Mouse (Mus musculus) kidney, adult 2 months (tissue): Measurements from ENCODE around the gene Fam229a. TPM values are rescaled to one million over a fixed set of nuclear protein-coding genes. Genes with fewer than 3 reads are reported as not detected.

Source experiments
- DNase-seq: peaks from one replicate; pipeline ENCODE4 v3.0.0; 2021
- H3K27ac ChIP-seq: fragments of 200-500 bp; 2 replicates; pipeline ENCODE4 v1.5.1; 2012; ENCODE audit warnings: low read depth, low read length, control low read depth, inconsistent platforms; ENCODE audit not compliant: insufficient read depth
- H3K27me3 ChIP-seq: fragments of 200-500 bp; replicated peaks from 2 replicates; pipeline ENCODE4 v1.6.1; 2012; ENCODE audit warnings: mild to moderate bottlenecking, moderate library complexity, low read length, inconsistent platforms; ENCODE audit not compliant: control insufficient read depth, insufficient read depth
- H3K36me3 ChIP-seq: fragments of 200-500 bp; 2 replicates; pipeline ENCODE4 v1.6.1; 2012; ENCODE audit warnings: mild to moderate bottlenecking, moderate library complexity, low read length, inconsistent platforms; ENCODE audit not compliant: control insufficient read depth, insufficient read depth
- H3K4me1 ChIP-seq: fragments of 200-500 bp; 2 replicates; pipeline ENCODE4 v1.6.1; 2011; ENCODE audit warnings: low read length; ENCODE audit not compliant: control insufficient read depth, insufficient read depth
- H3K4me3 ChIP-seq: fragments of 200-500 bp; 2 replicates; pipeline ENCODE4 v1.5.1; 2011; ENCODE audit warnings: mild to moderate bottlenecking, low read depth, low read length, control low read depth; ENCODE audit not compliant: insufficient read depth
- CTCF ChIP-seq: fragments of 200-500 bp; conservative IDR thresholded peaks from 2 replicates; pipeline ENCODE4 v1.5.1; 2011; ENCODE audit warnings: low read depth, mild to moderate bottlenecking, control low read depth, low read length, moderate library complexity, mixed read lengths; ENCODE audit not compliant: insufficient read depth, insufficient read length
- POLR2A ChIP-seq: fragments of 200-500 bp; IDR thresholded peaks from one replicate; pipeline ENCODE4 v1.6.1; 2011; ENCODE audit warnings: low read depth, low read length, control low read depth
- WGBS: fragments of 180-500 bp; shearing (Covaris S2); methylation state at CpG from one replicate; pipeline ENCODE4 v1.1.7; 2018; 5-methylcytosine and 5-hydroxymethylcytosine counted together
- polyA plus RNA-seq: library from polyadenylated mRNA; depleted of rRNA; stranded (reverse); fragments of >200 nt; gene quantifications from 2 replicates; pipeline ENCODE4 v1.2.3, GENCODE M21; 2012

The Fam229a gene
- polyA plus RNA-seq, 1 experiment: 0.94 TPM

DNA sequence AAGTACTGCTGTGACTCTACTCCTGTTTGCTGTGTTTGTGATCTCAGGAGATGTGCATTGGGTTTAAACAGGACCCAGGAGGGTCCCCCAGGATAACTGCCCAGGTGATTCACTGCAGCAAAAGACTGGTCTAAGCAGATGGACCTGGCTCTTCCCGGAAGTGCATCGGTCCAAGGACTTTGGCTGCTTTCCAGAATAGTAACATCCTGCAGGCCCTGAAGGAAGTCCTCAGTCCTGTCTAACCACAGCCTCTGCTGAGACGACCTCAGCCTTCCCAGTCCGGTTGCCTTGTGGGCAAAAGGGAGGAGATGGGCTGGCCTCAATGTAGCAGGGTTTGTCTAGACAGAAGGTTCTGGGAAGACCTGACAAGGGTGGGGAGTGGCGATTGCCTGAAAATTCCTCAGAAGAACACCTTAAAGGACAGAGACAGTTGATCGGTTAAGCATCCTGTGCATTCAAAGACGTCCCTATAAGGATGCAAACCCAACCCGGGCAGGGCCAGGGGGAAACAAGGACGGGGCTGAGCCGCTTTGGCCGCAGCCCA is 12.0 kb downstream of the Fam229a start:
- no peak overlapping the region for H3K4me3 ChIP-seq
- no peaks in the 10 kb centered on the region; the same call in 1 of the 2 replicates for H3K4me1 ChIP-seq
- TF ChIP-seq POLR2A: no peak
- H3K36me3 ChIP-seq: no peaks in the 10 kb centered on the region
- no peaks in the 10 kb centered on the region for H3K27me3 ChIP-seq
- peak; percentile 53 for DNase-seq
- H3K27ac ChIP-seq: no peak overlapping the region
- WGBS: 63% methylated on average over 11 of the region's 11 CpGs

- no peak overlapping the region for H3K27ac ChIP-seq
- H3K4me1 ChIP-seq: no peaks in the 10 kb centered on the region; the same call in 1 of the 2 replicates
- no peak overlapping the region for H3K4me3 ChIP-seq
- no peak for DNase-seq
- H3K36me3 ChIP-seq: no peaks in the 10 kb centered on the region
- TF ChIP-seq CTCF: no peak
- no peak for TF ChIP-seq POLR2A
- 91% methylated on average over 3 of the region's 3 CpGs for WGBS
- H3K27me3 ChIP-seq: no peaks in the 10 kb centered on the region
These were observed 14.5 kb downstream of the Fam229a start for GRCm38 (mm10) chr4:129505511-129505910.

- Histone ChIP-seq H3K36me3 (no peaks in the 10 kb centered on the region), H3K27ac (no peak overlapping the region), H3K27me3 (no peaks in the 10 kb centered on the region), H3K4me1 (no peaks in the 10 kb centered on the region), H3K4me3 (no peak overlapping the region)
- WGBS: 69% methylated on average over 9 of the region's 10 CpGs
- no peak for DNase-seq
- no peak for TF ChIP-seq CTCF
- no peak for TF ChIP-seq POLR2A
These were observed 16.6 kb downstream of the Fam229a start for GRCm38 (mm10) chr4:129507434-129508236.

DNA sequence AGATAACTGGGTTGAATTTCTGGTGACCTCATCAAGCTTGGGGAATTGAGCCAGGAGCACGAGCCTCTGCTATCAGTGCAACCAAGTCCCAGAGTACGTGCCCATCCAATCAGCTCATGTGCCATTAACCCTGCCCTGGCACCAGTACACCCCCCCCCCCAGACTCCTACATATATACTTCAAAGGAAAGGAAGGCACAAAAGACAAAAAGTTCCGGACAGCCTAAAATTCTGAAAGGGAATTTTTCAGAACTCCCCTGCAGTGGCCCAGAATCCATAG is 17.2 kb downstream of the Fam229a start:
- 62% methylated on average over 3 of the region's 3 CpGs for WGBS
- Histone ChIP-seq H3K4me1 (no peaks in the 10 kb centered on the region), H3K27ac (no peak overlapping the region), H3K36me3 (no peaks in the 10 kb centered on the region), H3K27me3 (no peaks in the 10 kb centered on the region), H3K4me3 (no peak overlapping the region)
- TF ChIP-seq CTCF: no peak
- DNase-seq: no peak

GRCm38 (mm10) chr4:129508834-129509600 is 18.0 kb downstream of the Fam229a start:
- H3K4me1 ChIP-seq: no peaks in the 10 kb centered on the region
- 57% methylated on average over 15 of the region's 15 CpGs for WGBS
- no peak overlapping the region for H3K27ac ChIP-seq
- no peaks in the 10 kb centered on the region for H3K27me3 ChIP-seq
- H3K36me3 ChIP-seq: no peaks in the 10 kb centered on the region
- TF ChIP-seq POLR2A: no peak
- no peak overlapping the region for H3K4me3 ChIP-seq
- DNase-seq: peak; percentile 52

GRCm38 (mm10) chr4:129509650-129510049 is 18.7 kb downstream of the Fam229a start:
- no peak for TF ChIP-seq CTCF
- TF ChIP-seq POLR2A: no peak
- no peak for DNase-seq
- no peaks in the 10 kb centered on the region for H3K4me1 ChIP-seq
- WGBS: 95% methylated on average over 3 of the region's 3 CpGs
- H3K36me3 ChIP-seq: no peaks in the 10 kb centered on the region
- H3K4me3 ChIP-seq: no peak overlapping the region
- no peak overlapping the region for H3K27ac ChIP-seq
- 0 out of 2 replicates have a peak, but pooled peaks cover 2% of the 10 kb centered on the region for H3K27me3 ChIP-seq

DNA sequence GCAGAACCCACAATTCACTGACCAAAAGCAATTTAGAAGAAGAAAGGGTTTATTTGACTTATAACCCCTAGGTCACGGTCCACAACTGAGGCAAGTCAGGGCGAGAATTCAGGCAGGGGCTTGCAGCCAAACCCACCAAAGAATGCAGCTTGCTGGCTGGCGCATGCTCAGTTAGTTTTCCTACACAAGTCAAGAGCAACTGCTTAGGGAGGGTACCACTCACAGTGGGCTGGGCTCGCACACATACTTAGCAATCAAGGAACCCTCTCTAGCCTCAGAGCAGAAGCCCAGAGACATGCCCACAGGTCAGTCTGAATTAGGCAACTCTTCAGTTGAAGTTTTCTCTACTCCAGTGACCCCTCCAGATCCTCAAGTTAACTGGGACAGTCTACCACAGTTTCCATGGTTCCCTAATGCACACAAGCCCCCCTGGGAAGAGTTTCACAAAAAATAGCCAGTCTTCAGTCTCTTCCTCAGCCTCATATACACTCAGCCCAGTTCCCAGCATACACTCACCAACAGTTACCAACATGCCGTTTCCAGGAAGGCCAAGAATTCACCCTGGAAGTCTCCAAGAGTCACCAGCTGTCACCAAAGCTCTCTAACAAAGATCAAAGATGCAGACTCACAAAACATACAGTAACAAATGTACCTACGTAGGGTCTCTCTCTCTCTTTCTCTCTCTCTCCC is 19.9 kb downstream of the Fam229a start:
- H3K4me1 ChIP-seq: no peaks in the 10 kb centered on the region
- TF ChIP-seq POLR2A (no peak), CTCF (no peak)
- no peak for DNase-seq
- no peak overlapping the region for H3K27ac ChIP-seq
- H3K36me3 ChIP-seq: no peaks in the 10 kb centered on the region
- no peak overlapping the region for H3K4me3 ChIP-seq
- H3K27me3 ChIP-seq: 0 out of 2 replicates have a peak, but pooled peaks cover 2% of the 10 kb centered on the region
- 79% methylated on average over 6 of the region's 6 CpGs for whole genome bisulfite sequencing
